Mouse (Mus musculus): ENCODE measurements around the gene Ccdc15. TPM values are rescaled to one million over a fixed set of nuclear protein-coding genes. Genes with fewer than 3 reads are reported as not detected.

Ccdc15 gene
- total RNA-seq, 1 experiment: 6.7 TPM

DNA sequence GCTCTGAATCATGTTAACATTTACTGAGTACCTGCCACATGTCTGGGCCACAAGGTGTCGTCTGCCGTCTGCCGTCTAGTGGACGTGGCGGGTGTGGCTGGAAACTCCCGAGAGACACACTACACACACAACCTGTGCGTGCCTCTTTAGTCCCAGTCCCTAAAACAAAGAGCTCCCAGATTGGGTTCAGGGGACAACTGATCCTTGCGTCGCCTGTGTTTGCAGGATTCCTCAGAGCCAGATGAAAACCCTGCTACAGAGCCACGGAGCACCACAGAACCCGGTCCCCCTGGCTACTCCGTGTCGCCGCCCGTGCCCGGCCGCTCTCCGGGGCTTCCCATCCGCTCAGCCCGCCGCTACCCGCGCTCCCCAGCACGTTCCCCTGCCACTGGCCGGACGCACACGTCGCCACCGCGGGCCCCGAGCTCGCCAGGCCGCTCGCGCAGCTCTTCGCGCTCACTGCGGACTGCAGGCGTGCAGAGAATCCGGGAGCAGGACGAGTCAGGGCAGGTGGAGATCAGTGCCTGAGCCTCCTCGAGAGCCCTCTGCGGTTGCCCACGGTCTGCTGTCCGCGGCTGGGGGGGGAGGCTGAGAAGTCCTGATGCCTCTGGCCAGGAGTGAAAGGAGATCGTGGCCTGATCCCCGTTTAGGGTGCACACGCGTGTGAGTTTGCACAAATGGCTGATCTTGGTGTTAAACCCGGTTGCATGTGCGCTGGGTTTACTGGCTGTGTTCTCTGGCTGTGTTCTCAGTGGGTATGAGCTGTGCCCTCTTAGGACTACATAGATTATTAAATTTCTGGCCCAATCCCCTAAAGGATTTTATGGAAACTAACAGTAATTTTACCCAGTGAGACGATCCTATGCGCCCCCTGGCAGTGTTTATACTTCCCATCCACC is 36.3 kb upstream of the Ccdc15 start:
- in situ Hi-C loops (cut with MboI; ENCODE audit: low sequenced_read_pairs in 2 of 2, unreplicated experiment in 2 of 2): no loop called here
- Histone ChIP-seq H3K4me3 (ENCODE audit: insufficient read depth in 1 of 2, low read depth in 1 of 2, low read length in 2 of 2, poor library complexity in 1 of 2, severe bottlenecking in 1 of 2) (peak overlapping the region; percentile 60 to 64), H3K4me1 (ENCODE audit: control insufficient read depth in 2 of 2, insufficient read depth in 2 of 2, low read length in 2 of 2, poor library complexity in 1 of 2) (peaks cover 9% of the 10 kb centered on the region in 2 experiments), H3K9me3 (ENCODE audit: control insufficient read depth, insufficient read depth, low read depth, low read length) (no peaks in the 10 kb centered on the region), H3K27ac (ENCODE audit: insufficient read depth, low read depth, low read length, poor library complexity, severe bottlenecking) (no peak overlapping the region; the same call in 1 of the 2 replicates), H3K9ac (ENCODE audit: insufficient read depth, low read depth, low read length, poor library complexity, severe bottlenecking) (peak overlapping the region; percentile 69), H3K36me3 (ENCODE audit: control insufficient read depth, insufficient read depth, low read length, poor library complexity, severe bottlenecking) (no peaks in the 10 kb centered on the region; the same call in 1 of the 2 replicates)
- TF ChIP-seq ZNF384 (IDR thresholded peaks at IDR 0.05; ENCODE audit: low read depth, low read length) (no peak), ZC3H11A (IDR thresholded peaks at IDR 0.05; ENCODE audit: borderline replicate concordance, low read depth, low read length) (no peak), MAFK (IDR thresholded peaks at IDR 0.05; ENCODE audit: insufficient read depth, low read depth, low read length) (no peak), HCFC1 (IDR thresholded peaks at IDR 0.05; ENCODE audit: borderline replicate concordance, insufficient read depth, low read length) (no peak), CHD2 (IDR thresholded peaks at IDR 0.05; ENCODE audit: low read depth, low read length) (no peak)
- no peak for DNase-seq (ENCODE audit: low read depth, low spot score)

DNA sequence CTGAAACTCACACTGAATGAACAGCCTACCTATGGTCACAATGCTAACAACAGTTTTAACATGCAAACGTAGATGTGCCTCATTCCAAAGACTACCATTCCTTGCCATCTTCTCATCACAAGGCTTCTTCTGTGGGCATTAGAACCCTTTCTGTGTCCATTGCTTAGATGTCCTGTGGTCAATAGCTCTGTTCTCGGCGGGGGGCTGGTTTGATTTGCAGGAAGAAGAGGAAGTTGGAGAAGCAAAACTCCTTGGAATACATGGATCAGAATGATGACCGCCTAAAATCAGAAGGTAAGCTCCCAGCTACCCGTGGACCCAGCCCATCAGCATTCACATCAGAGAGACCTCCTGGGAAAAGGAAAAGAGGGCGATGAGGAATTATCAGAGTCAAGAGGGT is 34.9 kb upstream of the Ccdc15 start:
- no peak overlapping the region for H3K4me3 ChIP-seq (ENCODE audit: insufficient read depth in 1 of 2, low read depth in 1 of 2, low read length in 2 of 2, poor library complexity in 1 of 2, severe bottlenecking in 1 of 2)
- H3K4me1 ChIP-seq (ENCODE audit: control insufficient read depth in 2 of 2, insufficient read depth in 2 of 2, low read length in 2 of 2, poor library complexity in 1 of 2): peaks cover 7 to 9% of the 10 kb centered on the region in 2 experiments
- H3K27ac ChIP-seq (ENCODE audit: insufficient read depth, low read depth, low read length, poor library complexity, severe bottlenecking): no peak overlapping the region
- H3K9ac ChIP-seq (ENCODE audit: insufficient read depth, low read depth, low read length, poor library complexity, severe bottlenecking): no peak overlapping the region
- no peak for DNase-seq (ENCODE audit: low read depth, low spot score)
- TF ChIP-seq ZNF384 (IDR thresholded peaks at IDR 0.05; ENCODE audit: low read depth, low read length) (no peak), ZC3H11A (IDR thresholded peaks at IDR 0.05; ENCODE audit: borderline replicate concordance, low read depth, low read length) (no peak), HCFC1 (IDR thresholded peaks at IDR 0.05; ENCODE audit: borderline replicate concordance, insufficient read depth, low read length) (no peak), CHD2 (IDR thresholded peaks at IDR 0.05; ENCODE audit: low read depth, low read length) (no peak), MAFK (IDR thresholded peaks at IDR 0.05; ENCODE audit: insufficient read depth, low read depth, low read length) (no peak)
- in situ Hi-C loops (cut with MboI; ENCODE audit: low sequenced_read_pairs in 2 of 2, unreplicated experiment in 2 of 2): no loop called here
- no peaks in the 10 kb centered on the region; the same call in 1 of the 2 replicates for H3K36me3 ChIP-seq (ENCODE audit: control insufficient read depth, insufficient read depth, low read length, poor library complexity, severe bottlenecking)
- no peaks in the 10 kb centered on the region for H3K9me3 ChIP-seq (ENCODE audit: control insufficient read depth, insufficient read depth, low read depth, low read length)

DNA sequence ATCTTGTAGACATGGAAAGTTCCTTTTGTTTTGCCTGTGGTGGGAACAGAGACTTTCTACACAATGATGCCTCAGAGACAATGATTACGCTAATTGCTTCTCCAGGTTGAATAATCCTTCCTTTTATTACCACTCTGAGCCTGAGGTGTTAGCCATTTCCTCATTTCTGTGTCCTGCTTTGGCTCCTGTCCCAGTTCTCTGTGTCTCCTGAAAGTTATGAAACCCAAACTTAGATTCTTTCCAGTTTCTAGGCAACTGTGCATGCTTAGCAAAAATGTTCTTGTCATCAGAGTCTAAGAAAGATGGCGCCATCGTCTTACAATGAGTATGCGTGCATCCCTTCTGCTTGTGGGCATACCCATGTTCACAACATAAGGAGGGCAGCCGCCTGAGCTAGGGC is 27.5 kb upstream of the Ccdc15 start:
- TF ChIP-seq MAFK (IDR thresholded peaks at IDR 0.05; ENCODE audit: insufficient read depth, low read depth, low read length): no peak
- TF ChIP-seq ZC3H11A (IDR thresholded peaks at IDR 0.05; ENCODE audit: borderline replicate concordance, low read depth, low read length): no peak
- no peak for TF ChIP-seq HCFC1 (IDR thresholded peaks at IDR 0.05; ENCODE audit: borderline replicate concordance, insufficient read depth, low read length)
- no peak for TF ChIP-seq ZNF384 (IDR thresholded peaks at IDR 0.05; ENCODE audit: low read depth, low read length)
- Histone ChIP-seq H3K4me3 (ENCODE audit: insufficient read depth in 1 of 2, low read depth in 1 of 2, low read length in 2 of 2, poor library complexity in 1 of 2, severe bottlenecking in 1 of 2) (no peak overlapping the region), H3K9me3 (ENCODE audit: control insufficient read depth, insufficient read depth, low read depth, low read length) (no peaks in the 10 kb centered on the region), H3K9ac (ENCODE audit: insufficient read depth, low read depth, low read length, poor library complexity, severe bottlenecking) (no peak overlapping the region), H3K4me1 (ENCODE audit: control insufficient read depth in 2 of 2, insufficient read depth in 2 of 2, low read length in 2 of 2, poor library complexity in 1 of 2) (no peaks in the 10 kb centered on the region), H3K36me3 (ENCODE audit: control insufficient read depth, insufficient read depth, low read length, poor library complexity, severe bottlenecking) (no peaks in the 10 kb centered on the region), H3K27ac (ENCODE audit: insufficient read depth, low read depth, low read length, poor library complexity, severe bottlenecking) (no peak overlapping the region)
- in situ Hi-C loops (cut with MboI; ENCODE audit: low sequenced_read_pairs in 2 of 2, unreplicated experiment in 2 of 2): no loop called here
- no peak for DNase-seq (ENCODE audit: low read depth, low spot score)

DNA sequence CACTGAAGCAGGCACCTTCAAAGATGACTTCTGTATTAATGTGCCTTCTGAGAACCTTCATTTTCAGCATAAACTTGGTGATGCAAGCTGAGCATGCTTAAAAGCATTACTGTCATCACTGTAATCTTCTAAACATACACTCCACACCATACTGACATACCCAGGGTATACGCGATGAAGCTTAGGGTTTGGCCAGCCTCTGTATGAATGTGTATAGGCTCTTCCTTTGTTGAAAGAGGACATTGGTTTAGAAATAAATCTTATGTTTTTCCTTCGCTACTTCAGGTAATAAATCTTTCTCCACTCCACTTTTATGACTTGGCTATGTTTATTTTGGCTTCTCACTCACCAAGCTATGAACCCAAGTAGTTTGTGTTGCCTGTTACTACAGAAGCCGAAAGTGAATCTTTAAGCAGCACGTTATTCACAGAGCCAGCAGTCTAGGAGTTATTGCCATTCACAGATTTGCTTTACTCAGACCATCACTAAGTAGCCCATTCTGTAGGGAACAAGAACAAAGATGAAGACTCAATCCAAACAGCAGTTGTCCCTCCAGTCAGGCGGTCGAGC is 23.1 kb upstream of the Ccdc15 start:
- no peak overlapping the region for H3K4me3 ChIP-seq (ENCODE audit: insufficient read depth in 1 of 2, low read depth in 1 of 2, low read length in 2 of 2, poor library complexity in 1 of 2, severe bottlenecking in 1 of 2)
- in situ Hi-C loops (cut with MboI; ENCODE audit: low sequenced_read_pairs in 2 of 2, unreplicated experiment in 2 of 2): no loop called here
- H3K4me1 ChIP-seq (ENCODE audit: control insufficient read depth in 2 of 2, insufficient read depth in 2 of 2, low read length in 2 of 2, poor library complexity in 1 of 2): 0 out of 4 replicates have a peak, but pooled peaks cover 0 to 2% of the 10 kb centered on the region in 2 experiments
- DNase-seq (ENCODE audit: low read depth, low spot score): no peak
- TF ChIP-seq CHD2 (IDR thresholded peaks at IDR 0.05; ENCODE audit: low read depth, low read length) (no peak), ZNF384 (IDR thresholded peaks at IDR 0.05; ENCODE audit: low read depth, low read length) (no peak), HCFC1 (IDR thresholded peaks at IDR 0.05; ENCODE audit: borderline replicate concordance, insufficient read depth, low read length) (no peak), ZC3H11A (IDR thresholded peaks at IDR 0.05; ENCODE audit: borderline replicate concordance, low read depth, low read length) (no peak), MAFK (IDR thresholded peaks at IDR 0.05; ENCODE audit: insufficient read depth, low read depth, low read length) (no peak)
- H3K9ac ChIP-seq (ENCODE audit: insufficient read depth, low read depth, low read length, poor library complexity, severe bottlenecking): no peak overlapping the region
- no peaks in the 10 kb centered on the region for H3K9me3 ChIP-seq (ENCODE audit: control insufficient read depth, insufficient read depth, low read depth, low read length)
- H3K27ac ChIP-seq (ENCODE audit: insufficient read depth, low read depth, low read length, poor library complexity, severe bottlenecking): no peak overlapping the region
- no peaks in the 10 kb centered on the region for H3K36me3 ChIP-seq (ENCODE audit: control insufficient read depth, insufficient read depth, low read length, poor library complexity, severe bottlenecking)
